Mouse (Mus musculus): ENCODE data around the gene Slc4a4.

The Slc4a4 gene

DNA sequence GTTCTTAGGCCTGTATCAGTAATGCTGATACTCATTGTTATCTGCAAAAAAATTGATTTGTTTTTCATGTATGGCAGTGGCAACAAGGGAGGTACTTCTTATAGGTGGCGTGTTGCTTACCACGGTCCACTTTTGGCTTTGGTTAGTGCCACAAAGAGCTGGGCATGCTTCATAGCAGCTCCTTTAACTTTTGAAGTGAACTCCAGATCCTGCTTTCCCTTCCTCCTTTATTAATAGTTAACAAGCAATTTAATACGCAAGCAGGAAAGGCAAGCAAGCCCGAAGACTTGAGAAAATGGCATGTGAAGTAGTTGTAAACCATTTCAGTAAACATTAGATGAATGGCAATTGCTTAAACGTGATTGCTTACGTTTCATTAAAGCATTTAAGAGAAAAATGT, 113.2 kb downstream of the Slc4a4 start:
- no peak for DNase-seq (ENCODE audit: low spot score)

DNA sequence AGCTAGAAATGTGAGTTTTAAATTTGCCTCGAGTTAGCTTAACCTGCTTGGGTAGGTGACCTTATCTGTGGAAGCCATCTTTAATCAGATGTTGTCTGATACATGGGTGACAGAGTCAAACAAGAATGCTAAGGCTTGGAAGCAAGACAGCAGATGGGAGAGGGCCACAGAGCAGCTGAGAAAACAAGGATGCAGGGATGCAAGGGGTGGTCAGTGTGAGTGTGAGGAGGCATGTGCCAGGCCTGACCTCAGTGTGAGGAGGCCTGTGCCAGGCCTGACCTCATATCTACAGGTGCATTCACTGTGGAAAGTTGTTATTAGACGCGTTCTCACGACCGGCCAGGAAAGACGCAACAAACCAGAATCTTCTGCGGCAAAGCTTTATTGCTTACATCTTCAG, 114.0 kb downstream of the Slc4a4 start:
- no peak for DNase-seq (ENCODE audit: low spot score)

DNA sequence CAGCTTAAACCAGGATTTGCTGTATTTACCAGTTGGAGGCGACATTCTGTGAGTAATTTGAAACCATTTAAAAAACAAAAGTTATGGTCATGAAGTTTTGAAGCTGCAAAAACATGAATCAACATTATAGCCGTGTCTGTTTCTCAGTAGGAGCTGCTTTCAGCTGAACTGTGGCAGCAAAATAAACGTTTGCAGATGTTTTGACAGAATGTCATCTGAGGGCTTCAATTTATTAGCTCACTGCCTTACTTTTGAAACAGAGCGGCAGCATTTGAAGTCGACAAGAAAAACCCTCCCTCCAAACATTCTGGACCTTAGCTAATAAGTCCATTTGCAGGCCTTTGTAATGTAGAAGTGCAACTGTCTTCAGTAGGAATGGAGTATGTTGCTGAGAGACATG, 123.5 kb downstream of the Slc4a4 start:
- no peak for DNase-seq (ENCODE audit: low spot score)

DNA sequence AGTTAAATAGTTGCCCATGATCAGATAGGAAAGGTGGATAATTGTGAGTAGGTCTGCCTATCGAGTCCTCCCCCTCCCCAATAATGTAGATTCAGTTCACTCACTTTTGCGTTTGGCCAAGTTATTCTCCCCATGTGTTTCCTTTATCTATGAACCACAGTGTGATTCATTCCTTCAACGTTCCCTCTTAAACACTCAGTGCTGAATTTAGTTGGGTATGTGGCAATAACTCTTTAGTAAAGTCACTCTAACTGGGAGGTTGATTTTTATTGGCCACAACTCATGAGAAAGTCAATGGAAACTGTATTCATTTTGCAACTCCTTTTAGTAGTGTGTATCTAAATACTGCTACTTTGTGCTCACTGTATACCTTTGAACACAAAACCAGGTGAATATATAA, 125.8 kb downstream of the Slc4a4 start:
- no peak for DNase-seq (ENCODE audit: low spot score)

DNA sequence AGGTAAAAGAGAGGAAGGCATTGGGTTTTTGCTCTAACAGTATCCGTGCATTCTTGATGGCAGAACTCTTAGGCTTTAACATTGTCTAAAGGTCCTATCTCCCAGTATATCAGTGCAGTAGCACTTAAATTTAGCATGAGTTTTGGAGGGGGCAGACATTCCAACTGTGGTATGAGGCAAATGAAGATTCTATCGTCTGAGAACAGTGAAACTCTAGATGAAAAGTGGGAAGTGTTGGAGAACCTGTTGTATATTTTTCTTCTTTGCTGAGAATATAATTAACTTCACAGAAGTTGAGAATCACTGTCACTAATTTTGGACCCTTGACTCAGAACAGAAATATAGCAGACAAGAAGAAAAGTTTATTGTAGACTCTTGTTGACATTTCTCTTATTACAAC, 128.2 kb downstream of the Slc4a4 start:
- no peak for DNase-seq (ENCODE audit: low spot score)

DNA sequence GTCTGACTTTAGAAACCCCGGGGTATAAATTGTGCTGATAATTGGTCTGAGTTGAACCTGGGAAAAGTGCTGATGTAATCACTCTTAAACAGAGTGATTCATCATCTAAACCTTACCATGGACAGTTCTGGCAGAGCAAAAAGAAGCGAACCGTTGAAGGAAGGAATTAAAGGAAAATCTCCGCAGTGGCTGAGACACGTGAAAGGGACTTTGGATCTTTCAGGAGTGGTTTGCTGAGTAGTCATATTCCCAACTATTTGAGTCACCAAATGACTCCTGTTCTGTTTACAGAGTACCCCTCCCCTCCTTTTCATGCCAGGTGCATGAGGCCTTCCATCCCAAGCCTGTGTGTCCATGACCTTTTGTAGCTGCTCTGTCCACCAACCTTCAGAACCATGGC, 129.3 kb downstream of the Slc4a4 start:
- no peak for DNase-seq (ENCODE audit: low spot score)

DNA sequence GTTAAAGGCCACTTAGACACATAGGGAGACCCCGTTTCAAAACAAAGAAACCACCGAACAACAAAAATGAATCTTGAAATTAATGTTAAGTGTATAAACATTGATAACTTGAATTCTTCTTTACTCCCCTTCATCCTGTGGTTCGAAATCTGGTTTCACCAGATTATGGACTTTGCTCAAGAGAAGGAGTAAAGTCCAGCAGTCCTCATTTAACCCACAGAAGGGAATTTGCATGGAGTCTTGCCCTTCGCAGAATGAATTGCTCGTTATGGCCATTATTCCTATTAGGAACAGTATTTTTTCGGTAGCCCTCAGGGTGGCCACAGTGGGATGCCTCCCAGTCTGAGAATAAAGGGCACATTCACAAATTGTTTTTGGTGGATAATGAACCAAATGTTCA, 131.9 kb downstream of the Slc4a4 start:
- DNase-seq (ENCODE audit: low spot score), result no peak

DNA sequence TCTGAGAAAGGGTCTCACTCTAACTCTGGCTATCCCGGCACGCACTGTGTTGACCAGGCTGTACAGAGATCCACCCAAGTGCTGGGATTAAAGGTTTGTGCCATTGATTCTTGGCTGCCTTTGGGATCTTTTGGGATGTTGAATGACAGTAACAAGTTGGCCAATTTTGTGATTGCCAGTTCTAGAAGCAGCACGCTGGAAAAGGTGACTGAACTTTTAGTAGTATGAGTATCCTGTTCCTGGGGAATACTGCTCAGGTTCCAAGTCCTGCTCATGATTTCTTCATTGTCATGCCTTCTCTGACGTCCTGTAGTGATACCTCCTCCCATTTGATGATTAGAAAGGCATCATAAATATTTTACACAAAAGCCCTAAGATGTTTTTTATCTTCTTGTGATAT, 137.8 kb downstream of the Slc4a4 start:
- DNase-seq (ENCODE audit: low spot score), result no peak

DNA sequence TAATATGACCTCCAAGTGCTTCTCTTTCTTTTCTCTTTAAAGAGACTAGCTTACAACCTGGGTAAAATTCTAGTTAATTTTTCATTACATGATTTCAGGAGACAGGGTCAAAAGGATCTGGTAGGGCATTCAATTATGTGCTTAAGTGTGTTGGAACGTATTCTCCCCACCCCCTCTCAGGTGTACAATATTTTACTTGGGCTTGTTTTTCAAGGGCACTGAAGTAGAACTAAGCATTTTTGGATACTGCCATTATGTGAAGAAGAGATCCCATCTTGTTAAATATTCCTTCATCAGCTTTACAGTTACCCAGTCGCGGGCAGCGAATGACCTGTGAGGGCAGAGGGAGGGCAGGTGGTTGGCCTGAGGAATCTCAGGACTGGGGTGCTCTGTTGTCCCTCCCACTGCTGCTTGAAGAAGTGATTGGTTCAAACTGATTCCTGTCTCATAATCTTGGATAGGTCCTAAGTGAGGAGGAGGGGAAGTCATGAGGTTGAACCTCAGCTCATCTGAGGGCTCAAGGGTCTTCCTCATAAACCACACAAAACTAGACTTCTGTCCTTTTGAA, 141.0 kb downstream of the Slc4a4 start:
- no peak for DNase-seq (ENCODE audit: low spot score)

DNA sequence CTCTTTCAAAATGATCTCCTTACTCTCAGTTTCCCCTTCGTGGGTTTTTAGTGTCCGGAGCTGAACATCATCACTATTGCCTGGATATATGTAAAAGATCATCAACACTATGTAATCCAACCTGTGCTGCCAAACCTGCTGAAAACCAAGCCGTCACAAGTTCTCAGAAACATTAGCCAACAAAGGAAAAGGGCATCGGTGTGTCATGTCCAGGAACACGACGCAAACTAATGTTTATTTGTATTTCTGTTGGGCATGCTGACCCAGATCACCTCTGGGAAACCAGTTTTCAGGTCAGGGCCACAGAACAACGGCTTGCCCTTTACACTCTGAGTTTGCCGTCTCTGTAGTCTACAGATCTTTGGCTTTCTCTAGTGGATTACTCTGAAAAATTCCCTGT, 146.0 kb downstream of the Slc4a4 start:
- DNase-seq (ENCODE audit: low spot score), result no peak

DNA sequence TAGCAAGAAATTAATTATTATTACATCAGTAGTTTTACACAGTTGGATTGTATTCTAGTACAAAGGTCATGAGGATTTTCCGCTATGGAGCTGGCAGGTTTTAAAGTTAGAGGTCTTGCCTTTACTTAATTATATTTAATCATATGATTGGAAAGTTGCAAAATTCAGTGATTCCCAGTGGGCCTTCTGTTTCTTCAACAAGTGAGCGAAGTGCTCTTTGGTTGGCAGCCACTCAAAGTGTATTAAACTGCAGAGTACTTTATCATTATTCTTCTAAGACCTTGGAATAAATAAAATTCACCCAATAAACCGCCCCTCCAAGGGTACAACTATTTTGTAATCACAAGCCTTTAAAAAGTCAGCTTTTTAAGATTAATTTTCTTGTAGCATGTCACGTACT, 146.6 kb downstream of the Slc4a4 start:
- no peak for DNase-seq (ENCODE audit: low spot score)

DNA sequence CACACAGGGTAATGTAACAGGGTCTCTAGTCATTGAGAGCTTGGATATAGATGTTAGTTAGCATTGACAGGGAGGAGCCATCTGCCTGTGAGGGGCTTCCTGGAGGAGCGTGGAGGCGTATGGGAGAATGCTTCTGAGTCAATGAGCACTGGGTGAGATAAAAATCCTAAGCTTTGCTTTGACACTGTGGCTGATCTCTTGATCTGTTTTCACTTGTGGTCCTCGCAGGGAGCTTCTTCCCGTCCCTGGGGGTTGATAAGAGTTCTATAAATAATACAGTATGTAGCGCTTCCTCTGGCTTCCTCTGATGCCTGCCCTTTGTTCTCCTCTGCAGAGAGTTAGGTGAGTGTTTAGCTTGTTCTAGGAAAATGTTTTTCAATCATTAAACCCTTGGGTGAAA, 149.5 kb downstream of the Slc4a4 start:
- no peak for DNase-seq (ENCODE audit: low spot score)

DNA sequence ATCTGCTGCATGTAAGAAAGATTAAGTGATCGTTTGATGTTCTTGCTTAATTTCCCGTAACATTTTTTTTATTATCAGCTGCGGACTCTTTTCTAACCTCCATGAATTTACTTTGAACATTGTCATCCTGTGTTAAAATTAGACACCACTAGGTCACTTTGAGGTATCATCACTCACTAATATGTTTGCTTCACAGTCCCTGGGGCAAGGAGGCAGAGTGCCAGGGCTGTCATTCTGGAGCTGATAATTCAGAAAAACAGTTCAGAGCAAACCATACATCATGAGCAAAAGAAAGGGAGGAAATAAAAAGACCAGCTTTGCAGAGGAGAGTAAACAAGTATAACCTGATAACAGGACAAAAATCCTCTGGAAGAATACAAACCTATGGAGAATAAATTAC, 154.2 kb downstream of the Slc4a4 start:
- no peak for DNase-seq (ENCODE audit: low spot score)

DNA sequence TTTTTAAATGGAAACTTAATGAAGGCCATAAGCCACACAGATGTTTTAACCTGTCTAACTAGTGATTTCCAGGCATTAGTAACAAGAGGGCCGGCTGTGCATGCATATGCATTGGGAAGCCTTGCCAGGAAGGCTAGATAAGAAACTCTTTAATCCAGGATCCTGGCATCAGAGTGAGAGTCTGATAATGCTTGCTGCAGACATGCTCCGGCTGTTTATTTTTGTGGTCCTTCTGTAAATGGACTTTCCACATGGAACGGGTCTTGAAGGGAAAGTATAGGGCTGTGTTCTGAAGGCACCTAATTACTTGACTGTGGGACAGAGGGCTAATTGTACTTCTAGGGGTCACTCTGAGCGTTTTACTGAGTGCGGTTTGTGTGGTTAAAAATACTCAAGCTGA, 157.2 kb downstream of the Slc4a4 start:
- no peak for DNase-seq (ENCODE audit: low spot score)

DNA sequence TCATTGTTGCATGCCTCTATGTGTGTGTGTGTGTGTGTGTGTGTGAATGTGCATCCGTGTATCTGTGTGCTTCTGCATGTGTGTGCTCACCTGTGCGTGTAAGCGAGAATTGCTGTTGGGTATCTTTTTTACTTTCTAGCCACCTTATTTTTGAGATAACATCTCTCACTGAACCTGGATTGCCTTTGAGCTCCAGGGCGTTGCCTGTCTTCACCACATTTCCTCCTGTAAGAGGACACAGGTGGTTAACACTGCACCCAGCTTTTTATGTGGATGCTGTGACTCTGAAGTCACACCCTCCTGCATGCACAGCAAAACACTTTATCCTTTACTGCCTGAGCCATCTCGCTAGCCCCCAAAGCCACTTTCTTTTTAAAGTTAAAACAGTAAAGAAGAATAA, 158.2 kb downstream of the Slc4a4 start:
- DNase-seq (ENCODE audit: low spot score), result no peak

DNA sequence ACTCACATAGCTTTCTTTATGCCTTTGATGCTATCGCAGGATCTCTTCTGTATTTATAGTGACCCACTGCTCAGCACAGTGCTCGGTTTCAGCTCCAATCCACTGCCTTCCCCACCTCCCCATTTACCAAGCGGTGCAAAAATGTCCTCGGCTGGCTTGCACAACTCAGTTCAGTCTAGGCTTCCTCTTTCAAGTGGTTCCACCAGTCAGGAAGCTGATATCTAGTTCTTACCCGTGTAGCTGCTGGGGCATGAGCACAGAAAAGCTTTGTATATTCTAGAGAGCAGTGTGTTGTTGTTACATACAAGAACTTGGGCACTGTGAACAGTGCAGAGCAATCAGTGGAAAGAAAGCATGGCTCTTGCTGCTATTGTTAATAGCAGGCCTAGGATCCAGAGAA, 165.0 kb downstream of the Slc4a4 start:
- no peak for DNase-seq (ENCODE audit: low spot score)

DNA sequence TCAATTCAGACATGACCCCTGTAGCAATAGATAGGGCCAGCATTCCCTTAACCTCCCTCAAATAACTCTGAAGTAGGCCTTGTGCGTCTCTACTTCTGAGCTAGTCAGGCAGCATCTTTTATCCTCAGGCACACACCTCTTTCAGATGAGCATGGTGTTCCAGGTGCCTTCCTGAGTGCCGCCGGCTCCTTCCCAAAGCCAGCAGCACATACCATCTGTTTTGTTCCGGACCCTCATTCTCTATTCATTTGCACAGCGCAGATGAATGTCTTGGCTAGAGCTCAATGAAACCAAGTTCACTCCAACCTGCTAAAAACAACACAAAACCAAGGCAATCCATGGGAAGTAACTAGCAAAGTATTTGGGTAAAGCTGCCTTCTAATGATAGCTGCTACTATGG, 165.6 kb downstream of the Slc4a4 start:
- DNase-seq (ENCODE audit: low spot score), result no peak

DNA sequence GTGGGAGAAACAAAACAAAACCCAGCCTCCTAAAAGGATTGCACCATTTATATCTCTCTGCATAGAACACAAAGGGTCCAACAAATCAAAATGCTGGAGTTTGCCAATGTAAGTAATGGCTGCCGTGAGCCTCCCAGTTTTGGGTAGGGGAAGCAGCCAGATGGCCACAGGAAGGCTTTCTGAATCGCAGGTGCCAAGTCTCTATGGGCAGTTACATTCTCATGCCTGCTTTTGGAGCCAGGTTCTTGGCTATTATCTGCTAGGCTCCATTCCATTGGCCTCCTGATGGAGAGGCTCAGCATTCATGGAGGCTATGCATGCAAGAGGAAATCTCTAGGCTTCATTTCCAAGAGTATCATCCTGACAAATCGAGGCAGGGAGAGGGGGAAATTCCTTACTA, 169.0 kb downstream of the Slc4a4 start:
- DNase-seq (ENCODE audit: low spot score), result no peak

DNA sequence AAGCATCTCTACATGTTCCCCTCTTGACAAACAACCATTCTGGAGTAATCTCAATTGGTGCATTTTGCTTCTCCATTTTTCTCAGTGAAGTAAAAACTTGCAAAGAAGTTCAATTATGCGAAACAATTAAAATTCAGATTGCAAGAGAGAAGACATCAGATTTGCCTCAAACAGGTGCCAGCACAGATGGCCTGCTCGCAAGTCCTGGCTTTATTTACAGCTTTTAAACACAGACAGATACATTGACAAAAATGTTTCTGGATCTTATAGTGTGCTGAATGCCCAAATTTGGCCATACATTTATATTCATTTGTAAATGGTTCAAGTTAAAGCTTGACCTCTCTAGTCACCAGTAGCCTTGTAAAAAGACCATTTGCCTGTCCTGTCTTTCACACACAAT, 169.8 kb downstream of the Slc4a4 start:
- DNase-seq (ENCODE audit: low spot score), result no peak

DNA sequence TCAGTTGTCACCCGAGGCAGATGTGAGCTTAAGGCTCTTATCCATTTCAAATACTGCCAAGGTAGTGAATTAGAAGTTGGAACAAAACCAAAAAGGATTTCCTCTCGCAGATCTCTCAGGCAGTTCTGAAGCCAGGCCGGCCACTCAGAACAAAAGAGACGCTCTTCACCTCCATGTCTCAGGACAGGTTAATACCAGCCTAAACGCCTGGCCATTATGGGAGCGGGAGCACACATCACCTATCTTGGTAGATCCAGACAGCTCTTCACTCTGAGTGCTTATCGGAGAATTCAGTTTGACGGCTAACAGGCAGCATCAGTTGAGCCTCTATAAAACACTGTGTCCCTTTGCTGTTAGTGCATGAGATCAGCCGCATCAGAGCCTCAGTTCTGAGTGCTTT, 174.5 kb downstream of the Slc4a4 start:
- DNase-seq (ENCODE audit: low spot score), result no peak

DNA sequence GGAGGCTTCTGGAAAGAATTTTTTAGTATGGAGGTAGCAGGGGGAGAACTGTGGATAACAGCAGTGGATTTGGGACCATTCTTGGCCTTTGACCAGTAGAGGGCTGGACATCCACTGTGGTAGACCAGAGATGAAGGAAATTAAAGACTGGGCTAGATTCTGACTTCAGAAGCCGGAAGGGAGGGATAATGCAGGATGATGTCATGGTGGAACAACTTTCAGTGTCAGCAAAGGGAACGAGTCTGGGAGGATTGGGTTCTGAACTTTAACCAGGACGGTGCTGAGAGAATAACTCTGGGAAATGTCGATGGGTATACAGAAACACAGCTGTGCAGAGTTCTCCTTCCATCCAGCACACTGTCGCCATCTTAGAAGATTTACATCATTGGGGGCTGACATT, 175.7 kb downstream of the Slc4a4 start:
- no peak for DNase-seq (ENCODE audit: low spot score)

DNA sequence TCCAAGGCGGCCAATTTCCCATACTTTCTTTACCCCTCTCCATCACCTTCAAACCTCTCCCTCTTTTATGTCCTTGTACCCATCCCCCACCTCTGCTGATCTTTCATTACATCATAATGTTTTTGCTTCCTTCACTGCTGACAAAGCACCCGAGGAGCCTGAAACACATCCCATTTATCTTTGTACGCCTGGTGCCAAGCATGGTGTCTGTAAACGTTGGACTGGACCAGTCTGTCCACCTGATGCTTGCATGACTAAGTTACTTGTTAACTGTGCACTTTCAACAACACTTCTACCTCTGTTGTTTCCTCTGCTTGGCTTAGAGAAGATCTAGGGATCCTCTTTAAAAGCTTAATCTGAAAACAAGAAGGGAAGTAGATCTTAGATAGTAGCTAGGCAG, 180.5 kb downstream of the Slc4a4 start:
- DNase-seq (ENCODE audit: low spot score), result no peak

DNA sequence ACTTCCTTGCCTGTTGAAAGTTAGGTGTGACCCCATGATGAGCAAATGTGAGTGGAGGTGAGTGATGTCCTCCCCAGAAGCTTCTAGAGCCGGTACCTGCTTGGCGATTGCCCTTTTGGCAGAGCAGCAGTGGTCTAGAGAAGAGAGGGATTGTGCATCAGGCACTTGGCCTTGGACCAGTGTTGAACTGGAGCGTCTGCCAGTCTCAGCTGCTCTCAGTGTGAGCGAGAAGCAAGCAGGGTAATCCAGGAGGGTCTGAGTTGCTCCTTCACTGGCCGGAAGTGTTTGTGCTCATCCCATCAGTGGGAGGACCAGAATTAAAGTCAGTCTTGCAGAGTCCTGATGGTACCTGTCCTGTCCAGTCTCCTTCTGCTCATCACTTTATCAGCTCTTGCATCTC, 181.5 kb downstream of the Slc4a4 start:
- DNase-seq (ENCODE audit: low spot score), result no peak

DNA sequence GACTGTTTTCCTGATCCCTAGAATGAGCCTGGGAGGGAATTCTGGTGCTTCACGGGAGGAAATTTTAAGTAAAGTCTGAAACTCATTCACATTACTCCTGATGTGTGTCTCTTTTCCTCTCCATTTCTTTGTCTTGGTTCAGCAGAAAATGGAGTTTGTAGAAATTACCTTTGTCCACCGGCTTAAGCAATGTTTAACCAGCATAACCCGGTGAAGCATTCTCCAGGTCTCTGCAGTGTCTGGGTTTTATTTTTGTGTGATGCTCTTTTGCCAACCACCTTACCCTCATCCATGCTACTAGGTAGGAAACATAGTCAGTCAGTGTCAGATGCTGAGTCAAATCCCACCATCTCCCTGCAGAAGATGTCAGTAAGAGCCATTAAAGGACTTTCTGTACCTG, 183.4 kb downstream of the Slc4a4 start:
- DNase-seq (ENCODE audit: low spot score), result no peak

DNA sequence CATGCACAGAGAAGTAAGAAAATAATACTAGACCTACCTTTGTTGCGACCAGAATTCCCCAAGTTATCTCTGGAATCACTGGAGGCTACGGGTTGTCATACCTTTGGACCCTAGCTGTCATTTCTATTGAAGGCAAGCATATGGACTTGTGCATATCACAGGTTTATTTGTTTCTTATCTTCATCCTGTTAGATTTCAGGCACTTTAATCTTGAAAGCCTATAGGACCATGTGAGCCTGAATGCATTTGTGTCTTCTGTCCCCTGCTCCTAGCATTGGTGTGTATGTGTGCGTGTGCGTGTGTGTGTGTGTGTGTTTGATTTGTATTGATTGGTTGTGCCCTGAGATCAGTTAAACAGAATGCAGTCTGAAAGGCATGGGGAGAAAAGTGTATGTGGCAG, 185.3 kb downstream of the Slc4a4 start:
- no peak for DNase-seq (ENCODE audit: low spot score)
